ENCODE assay signal across 7 mouse cellular contexts in genomic region chr1:151429316-151429715, GRCm38 (mm10). TPM values are rescaled to one million over a fixed set of nuclear protein-coding genes. Genes with fewer than 3 reads are reported as not detected.
DNase-seq lines count a peak whose midpoint lies in the region; ATAC-seq and TF ChIP-seq lines count a peak whose summit lies in the region.

No protein-coding gene starts in this region.

- intact Hi-C loops in left cerebral cortex, postnatal 4 days (cut with DNase I): loop anchor here (5.0 kb wide), 1 partner anchor 392 kb away; no protein-coding TSS in a partner anchor

- no peaks in the 10 kb centered on the region for H3K27me3 ChIP-seq in spleen, adult 2 months (ENCODE audit: control insufficient read depth, insufficient read depth, low read length)
- no peaks in the 10 kb centered on the region for H3K27me3 ChIP-seq in limb, embryonic 15.5 days

- DNase-seq in spleen, adult 2 months (ENCODE audit: low read depth in 1 of 2, low spot score in 2 of 2): no peak
- DNase-seq in spleen, postnatal 4 days (ENCODE audit: low spot score in 2 of 2): no peak
- no peak for DNase-seq in left cerebral cortex, postnatal 4 days
- DNase-seq in cerebellum, postnatal 14 days: no peak
- no peak for DNase-seq in right cerebral cortex, postnatal 4 days

- WGBS in spleen, adult 2 months: 32% methylated on average over 9 of the region's 9 CpGs
- WGBS in limb, embryonic 15.5 days: 30% methylated on average over 9 of the region's 9 CpGs

- H3K9ac ChIP-seq in limb, embryonic 15.5 days: peak overlapping the region; percentile 89

- peak overlapping the region; percentile 95; the same call in 1 of the 2 replicates for H3K27ac ChIP-seq in spleen, adult 2 months (ENCODE audit: insufficient read depth, low read length)
- peak overlapping the region; percentile 92 for H3K27ac ChIP-seq in limb, embryonic 15.5 days

- no peaks in the 10 kb centered on the region for H3K9me3 ChIP-seq in limb, embryonic 15.5 days

- H3K4me3 ChIP-seq in spleen, adult 2 months (ENCODE audit: extremely low read depth, insufficient read depth, insufficient read length): peak overlapping the region; percentile 90
- peak overlapping the region; percentile 84 for H3K4me3 ChIP-seq in limb, embryonic 15.5 days

- no peak for TF ChIP-seq CTCF in spleen, adult 2 months (IDR thresholded peaks at IDR 0.05; ENCODE audit: extremely low read depth, insufficient read depth, insufficient read length, insufficient replicate concordance)

- H3K4me2 ChIP-seq in limb, embryonic 15.5 days: peak overlapping the region; percentile 48

- H3K36me3 ChIP-seq in spleen, adult 2 months (ENCODE audit: control insufficient read depth, insufficient read depth, low read length): peaks cover 2% of the 10 kb centered on the region
- peaks cover 3% of the 10 kb centered on the region; the same call in 1 of the 2 replicates for H3K36me3 ChIP-seq in limb, embryonic 15.5 days

- ATAC-seq in erythroid progenitor cell, adult 5-6 weeks (replicated peaks; ENCODE audit: low FRiP score, poor library complexity, severe bottlenecking): peak; percentile 9; the same call in 1 of the 2 replicates
- ATAC-seq in limb, embryonic 15.5 days (ENCODE audit: insufficient number of reproducible peaks, low FRiP score, low TSS enrichment, low read depth): no peak

- TF ChIP-seq POLR2A in spleen, adult 2 months (IDR thresholded peaks at IDR 0.05; ENCODE audit: low read depth, low read length): no peak

- H3K4me1 ChIP-seq in spleen, adult 2 months (ENCODE audit: control insufficient read depth, insufficient read depth, insufficient read length): peaks cover 2% of the 10 kb centered on the region
- H3K4me1 ChIP-seq in limb, embryonic 15.5 days: peaks cover 13% of the 10 kb centered on the region

RNA-seq across cellular contexts. Expression of gene Trmt1l, which starts 1.0 kb away (rescaled TPM):
- 11.9 and 14.2 TPM in 2 replicates for polyA plus RNA-seq in spleen, adult 2 months (2012; rRNA removed)
- 23.8 and 27.7 TPM in 2 replicates for total RNA-seq in erythroid progenitor cell, adult 5-6 weeks (2015; ENCODE audit: low replicate concordance)
- total RNA-seq in erythroid progenitor cell, adult 5-6 weeks (2017; ENCODE audit: low replicate concordance): 19.1 and 20.2 TPM in 2 replicates
- 37.9 and 40.2 TPM in 2 replicates for polyA plus RNA-seq in limb, embryonic 15.5 days (2015; fragmentation: Nextera tagmentation; extraction: Ambion mirVana)
- total RNA-seq in left cerebral cortex, postnatal 4 days (2021): 10 to 100 TPM; 21.3 to 22.6 TPM

RNA-seq across cellular contexts. Expression of gene Swt1, which starts 1.1 kb away (rescaled TPM):
- polyA plus RNA-seq in spleen, adult 2 months (2012; rRNA removed): 3.7 and 4.1 TPM in 2 replicates
- total RNA-seq in erythroid progenitor cell, adult 5-6 weeks (2015; ENCODE audit: low replicate concordance): 65.2 and 94.7 TPM in 2 replicates
- 51.4 and 60.2 TPM in 2 replicates for total RNA-seq in erythroid progenitor cell, adult 5-6 weeks (2017; ENCODE audit: low replicate concordance)
- polyA plus RNA-seq in limb, embryonic 15.5 days (2015; fragmentation: Nextera tagmentation; extraction: Ambion mirVana): 21.6 and 25.1 TPM in 2 replicates
- total RNA-seq in left cerebral cortex, postnatal 4 days (2021): 1 to 10 TPM; 9.2 to 9.4 TPM

Comparison
In these comparisons a context has a peak if more than half of its experiments do, and no peak if none do; other contexts are left out.
1. RNA of gene Swt1, which starts 1.1 kb away (total RNA-seq): 51.4 to 94.7 TPM in erythroid progenitor cell, adult 5-6 weeks; 9.2 to 9.4 TPM in left cerebral cortex, postnatal 4 days; every median in the first group is over 4 times any median in the second.